Mouse (Mus musculus): ENCODE data around the gene Pramel1. TPM values are rescaled to one million over a fixed set of nuclear protein-coding genes. Genes with fewer than 3 reads are reported as not detected.
"Not testable (repeated sequence)": the region's sequence is repeated elsewhere in the genome, so short reads cannot be mapped to it uniquely, and the experiment has no call there.

The Pramel1 gene
- polyA plus RNA-seq (2015; fragmentation: Nextera tagmentation; extraction: Ambion mirVana) = not detected in 2 replicates

GRCm38 (mm10) chr4:143394181-143394580 lies at the start of gene Pramel1:
Pramel1 (plus strand) TSS chr4:143394428.
- WGBS (ENCODE audit: insufficient replicate concordance) = 71% methylated on average over 26 of the region's 26 CpGs
- H3K4me3 ChIP-seq (ENCODE audit: low read depth, low read length) = no peak within 1 kb of the TSS
- no peak within 1 kb of the TSS for H3K27ac ChIP-seq (ENCODE audit: low read length)
- ATAC-seq (ENCODE audit: low read depth) = no peak
- no peaks in the 10 kb centered on the region for H3K4me1 ChIP-seq (ENCODE audit: control insufficient read depth, low read depth, low read length)
- no peaks in the 10 kb centered on the region for H3K9me3 ChIP-seq (replicated peaks; ENCODE audit: control insufficient read depth, low read length)
- no peak within 1 kb of the TSS for H3K4me2 ChIP-seq (ENCODE audit: low read depth, low read length)
- no peaks in the 10 kb centered on the region; the same call in 1 of the 2 replicates for H3K27me3 ChIP-seq (ENCODE audit: control insufficient read depth, insufficient read depth, low read depth, low read length)
- no peaks in the 10 kb centered on the region for H3K36me3 ChIP-seq (ENCODE audit: control insufficient read depth, insufficient read depth)
- no peak within 1 kb of the TSS for H3K9ac ChIP-seq (ENCODE audit: low read depth, low read length)

- H3K27ac ChIP-seq (ENCODE audit: low read length); H3K4me3 ChIP-seq (ENCODE audit: low read depth, low read length); H3K4me1 ChIP-seq (ENCODE audit: control insufficient read depth, low read depth, low read length); H3K9ac ChIP-seq (ENCODE audit: low read depth, low read length); H3K36me3 ChIP-seq (ENCODE audit: control insufficient read depth, insufficient read depth); H3K9me3 ChIP-seq (replicated peaks; ENCODE audit: control insufficient read depth, low read length); H3K4me2 ChIP-seq (ENCODE audit: low read depth, low read length); ATAC-seq (ENCODE audit: low read depth): not testable (repeated sequence)
- WGBS (ENCODE audit: insufficient replicate concordance) = 73% methylated on average over 5 of the region's 5 CpGs
- peaks cover 20% of the 10 kb centered on the region for H3K27me3 ChIP-seq (ENCODE audit: control insufficient read depth, insufficient read depth, low read depth, low read length)
These were observed 48.7 kb upstream of the Pramel1 start for GRCm38 (mm10) chr4:143345491-143345890.

GRCm38 (mm10) chr4:143348678-143349077 lies 45.5 kb upstream of the Pramel1 start:
- peaks cover 30% of the 10 kb centered on the region for H3K27me3 ChIP-seq (ENCODE audit: control insufficient read depth, insufficient read depth, low read depth, low read length)
- no peaks in the 10 kb centered on the region for H3K9me3 ChIP-seq (replicated peaks; ENCODE audit: control insufficient read depth, low read length)
- H3K4me1 ChIP-seq (ENCODE audit: control insufficient read depth, low read depth, low read length) = no peaks in the 10 kb centered on the region
- H3K36me3 ChIP-seq (ENCODE audit: control insufficient read depth, insufficient read depth) = no peaks in the 10 kb centered on the region
- no peak overlapping the region for H3K27ac ChIP-seq (ENCODE audit: low read length)
- 22% methylated on average over 5 of the region's 5 CpGs for WGBS (ENCODE audit: insufficient replicate concordance)
- no peak overlapping the region for H3K4me2 ChIP-seq (ENCODE audit: low read depth, low read length)
- H3K9ac ChIP-seq (ENCODE audit: low read depth, low read length) = no peak overlapping the region
- no peak overlapping the region for H3K4me3 ChIP-seq (ENCODE audit: low read depth, low read length)
- no peak for ATAC-seq (ENCODE audit: low read depth)

GRCm38 (mm10) chr4:143349484-143349906 lies 44.7 kb upstream of the Pramel1 start, which contains the start of gene Lrrc38:
Lrrc38 (plus strand) TSS chr4:143349757.
- Histone ChIP-seq H3K36me3 (ENCODE audit: control insufficient read depth, insufficient read depth) (no peaks in the 10 kb centered on the region), H3K27ac (ENCODE audit: low read length) (no peak within 1 kb of the TSS), H3K9me3 (replicated peaks; ENCODE audit: control insufficient read depth, low read length) (no peaks in the 10 kb centered on the region), H3K27me3 (ENCODE audit: control insufficient read depth, insufficient read depth, low read depth, low read length) (peaks cover 30% of the 10 kb centered on the region), H3K4me2 (ENCODE audit: low read depth, low read length) (no peak within 1 kb of the TSS), H3K9ac (ENCODE audit: low read depth, low read length) (no peak within 1 kb of the TSS), H3K4me1 (ENCODE audit: control insufficient read depth, low read depth, low read length) (no peaks in the 10 kb centered on the region), H3K4me3 (ENCODE audit: low read depth, low read length) (no peak within 1 kb of the TSS)
- WGBS (ENCODE audit: insufficient replicate concordance) = 3% methylated on average over 19 of the region's 19 CpGs
- ATAC-seq (ENCODE audit: low read depth) = no peak

GRCm38 (mm10) chr4:143350047-143351015 lies 43.9 kb upstream of the Pramel1 start:
- Histone ChIP-seq H3K4me1 (ENCODE audit: control insufficient read depth, low read depth, low read length) (no peaks in the 10 kb centered on the region), H3K4me3 (ENCODE audit: low read depth, low read length) (no peak overlapping the region), H3K27ac (ENCODE audit: low read length) (no peak overlapping the region), H3K27me3 (ENCODE audit: control insufficient read depth, insufficient read depth, low read depth, low read length) (peaks cover 30% of the 10 kb centered on the region), H3K9me3 (replicated peaks; ENCODE audit: control insufficient read depth, low read length) (no peaks in the 10 kb centered on the region), H3K4me2 (ENCODE audit: low read depth, low read length) (no peak overlapping the region), H3K9ac (ENCODE audit: low read depth, low read length) (no peak overlapping the region), H3K36me3 (ENCODE audit: control insufficient read depth, insufficient read depth) (no peaks in the 10 kb centered on the region)
- ATAC-seq (ENCODE audit: low read depth) = no peak
- 4% methylated on average over 72 of the region's 72 CpGs for WGBS (ENCODE audit: insufficient replicate concordance)

GRCm38 (mm10) chr4:143352301-143352700 lies 41.9 kb upstream of the Pramel1 start:
- no peak for ATAC-seq (ENCODE audit: low read depth)
- WGBS (ENCODE audit: insufficient replicate concordance) = 54% methylated on average over 4 of the region's 4 CpGs
- Histone ChIP-seq H3K4me1 (ENCODE audit: control insufficient read depth, low read depth, low read length) (no peaks in the 10 kb centered on the region), H3K9me3 (replicated peaks; ENCODE audit: control insufficient read depth, low read length) (no peaks in the 10 kb centered on the region), H3K9ac (ENCODE audit: low read depth, low read length) (no peak overlapping the region), H3K36me3 (ENCODE audit: control insufficient read depth, insufficient read depth) (no peaks in the 10 kb centered on the region), H3K4me2 (ENCODE audit: low read depth, low read length) (no peak overlapping the region), H3K27ac (ENCODE audit: low read length) (no peak overlapping the region), H3K27me3 (ENCODE audit: control insufficient read depth, insufficient read depth, low read depth, low read length) (peaks cover 30% of the 10 kb centered on the region), H3K4me3 (ENCODE audit: low read depth, low read length) (no peak overlapping the region)

GRCm38 (mm10) chr4:143361520-143361919 lies 32.7 kb upstream of the Pramel1 start:
- Histone ChIP-seq H3K9me3 (replicated peaks; ENCODE audit: control insufficient read depth, low read length) (no peaks in the 10 kb centered on the region), H3K4me1 (ENCODE audit: control insufficient read depth, low read depth, low read length) (no peaks in the 10 kb centered on the region)
- ATAC-seq (ENCODE audit: low read depth) = no peak

GRCm38 (mm10) chr4:143366415-143367041 lies 27.7 kb upstream of the Pramel1 start:
- H3K36me3 ChIP-seq (ENCODE audit: control insufficient read depth, insufficient read depth) = no peaks in the 10 kb centered on the region
- H3K4me1 ChIP-seq (ENCODE audit: control insufficient read depth, low read depth, low read length) = no peaks in the 10 kb centered on the region
- 45% methylated on average over 15 of the region's 15 CpGs for WGBS (ENCODE audit: insufficient replicate concordance)
- no peak overlapping the region for H3K27ac ChIP-seq (ENCODE audit: low read length)
- no peaks in the 10 kb centered on the region for H3K27me3 ChIP-seq (ENCODE audit: control insufficient read depth, insufficient read depth, low read depth, low read length)
- no peak overlapping the region for H3K9ac ChIP-seq (ENCODE audit: low read depth, low read length)
- no peak overlapping the region for H3K4me3 ChIP-seq (ENCODE audit: low read depth, low read length)
- ATAC-seq (ENCODE audit: low read depth) = no peak
- no peak overlapping the region for H3K4me2 ChIP-seq (ENCODE audit: low read depth, low read length)
- H3K9me3 ChIP-seq (replicated peaks; ENCODE audit: control insufficient read depth, low read length) = no peaks in the 10 kb centered on the region

More at GRCm38 (mm10) chr4:143361520-143361919, 32.7 kb upstream of the Pramel1 start:
- H3K27ac ChIP-seq (ENCODE audit: low read length) = no peak overlapping the region
- H3K4me3 ChIP-seq (ENCODE audit: low read depth, low read length) = no peak overlapping the region
- WGBS (ENCODE audit: insufficient replicate concordance) = 20% methylated on average over 10 of the region's 10 CpGs
- H3K36me3 ChIP-seq (ENCODE audit: control insufficient read depth, insufficient read depth) = no peaks in the 10 kb centered on the region
- H3K27me3 ChIP-seq (ENCODE audit: control insufficient read depth, insufficient read depth, low read depth, low read length) = no peaks in the 10 kb centered on the region
- no peak overlapping the region for H3K4me2 ChIP-seq (ENCODE audit: low read depth, low read length)
- H3K9ac ChIP-seq (ENCODE audit: low read depth, low read length) = no peak overlapping the region

GRCm38 (mm10) chr4:143379480-143379879 lies 14.7 kb upstream of the Pramel1 start:
- no peaks in the 10 kb centered on the region for H3K9me3 ChIP-seq (replicated peaks; ENCODE audit: control insufficient read depth, low read length)
- ATAC-seq (ENCODE audit: low read depth) = no peak

More at GRCm38 (mm10) chr4:143379480-143379879, 14.7 kb upstream of the Pramel1 start:
- 46% methylated on average over 7 of the region's 7 CpGs for WGBS (ENCODE audit: insufficient replicate concordance)
- H3K4me3 ChIP-seq (ENCODE audit: low read depth, low read length) = no peak overlapping the region
- no peaks in the 10 kb centered on the region for H3K27me3 ChIP-seq (ENCODE audit: control insufficient read depth, insufficient read depth, low read depth, low read length)
- H3K27ac ChIP-seq (ENCODE audit: low read length) = no peak overlapping the region
- H3K4me1 ChIP-seq (ENCODE audit: control insufficient read depth, low read depth, low read length) = no peaks in the 10 kb centered on the region
- no peak overlapping the region for H3K4me2 ChIP-seq (ENCODE audit: low read depth, low read length)
- no peak overlapping the region for H3K9ac ChIP-seq (ENCODE audit: low read depth, low read length)
- H3K36me3 ChIP-seq (ENCODE audit: control insufficient read depth, insufficient read depth) = no peaks in the 10 kb centered on the region

Measured in liver, embryonic 16.5 days (tissue).